Mouse (Mus musculus) lung, embryonic 14.5 days (tissue): ENCODE results near the gene Gm20388. TPM values are rescaled to one million over a fixed set of nuclear protein-coding genes. Genes with fewer than 3 reads are reported as not detected.
"Not testable (repeated sequence)": the region's sequence is repeated elsewhere in the genome, so short reads cannot be mapped to it uniquely, and the experiment has no call there.

ENCODE experiments used
- ATAC-seq: fragments of 200-750 bp; cut with Nextera tagmentation; 2 replicates; pipeline ENCODE4 v1.8.0; 2017; ENCODE audit warnings: mild to moderate bottlenecking, moderate TSS enrichment, moderate library complexity; ENCODE audit not compliant: insufficient read depth
- DNase-seq: peaks from one replicate; pipeline ENCODE4 v3.0.0-alpha.2; 2015
- H3K27ac ChIP-seq: fragments of 300-500 bp; sonication (generic); 2 replicates; pipeline ENCODE4 v1.5.1; 2014; ENCODE audit warnings: low read depth, mild to moderate bottlenecking, moderate library complexity
- H3K27me3 ChIP-seq: fragments of 300-500 bp; sonication (generic); 2 replicates; pipeline ENCODE4 v1.6.1; 2014; ENCODE audit warnings: low read length, control low read depth; ENCODE audit not compliant: insufficient read depth
- H3K36me3 ChIP-seq: fragments of 300-500 bp; sonication (generic); 2 replicates; pipeline ENCODE4 v1.6.1; 2014; ENCODE audit warnings: control low read depth; ENCODE audit not compliant: insufficient read depth
- H3K4me1 ChIP-seq: fragments of 300-500 bp; sonication (generic); 2 replicates; pipeline ENCODE4 v1.6.1; 2014; ENCODE audit warnings: antibody characterized with exemption, control low read depth; ENCODE audit not compliant: insufficient read depth
- H3K4me2 ChIP-seq: fragments of 300-500 bp; sonication (generic); 2 replicates; pipeline ENCODE4 v1.6.1; 2014; ENCODE audit warnings: mild to moderate bottlenecking
- H3K4me3 ChIP-seq: fragments of 300-500 bp; sonication (generic); 2 replicates; pipeline ENCODE4 v1.5.1; 2014; ENCODE audit warnings: low read depth, low read length
- H3K9ac ChIP-seq: fragments of 300-500 bp; sonication (generic); 2 replicates; pipeline ENCODE4 v1.6.1; 2014
- H3K9me3 ChIP-seq: fragments of 300-500 bp; sonication (generic); 2 replicates; pipeline ENCODE4 v1.6.1; 2016; ENCODE audit warnings: low read depth, low read length, control low read depth
- CTCF ChIP-seq: IDR thresholded peaks from 2 replicates; pipeline ENCODE4 v1.5.1; 2016; ENCODE audit warnings: antibody characterized with exemption, low read depth
- WGBS: fragments of 180-500 bp; shearing (Covaris S2); extraction: QIAGEN DNeasy Blood & Tissue Kit; methylation state at CpG from one replicate; pipeline ENCODE4 v1.1.7; 2014; 5-methylcytosine and 5-hydroxymethylcytosine counted together
- polyA plus RNA-seq: library from polyadenylated mRNA; unstranded; fragments of >200 nt; fragmentation: Nextera tagmentation; extraction: Ambion mirVana; gene quantifications from 2 replicates; pipeline ENCODE4 v1.2.1, GENCODE M21; 2014

The Gm20388 gene
- polyA plus RNA-seq, 1 experiment from 2014 or later = not detected

GRCm38 (mm10) chr8:120715996-120716680, 805.5 kb downstream of the Gm20388 start:
- no peaks in the 10 kb centered on the region for H3K27me3 ChIP-seq
- H3K4me2 ChIP-seq = no peak overlapping the region
- no peak overlapping the region for H3K9ac ChIP-seq
- no peaks in the 10 kb centered on the region for H3K4me1 ChIP-seq
- 71% methylated on average over 15 of the region's 15 CpGs for WGBS
- no peaks in the 10 kb centered on the region for H3K9me3 ChIP-seq
- H3K36me3 ChIP-seq = no peaks in the 10 kb centered on the region
- no peak for DNase-seq
- H3K27ac ChIP-seq = no peak overlapping the region
- H3K4me3 ChIP-seq = no peak overlapping the region
- ATAC-seq = no peak
- TF ChIP-seq CTCF = no peak

- DNase-seq = no peak
- no peak overlapping the region for H3K27ac ChIP-seq
- H3K36me3 ChIP-seq = no peaks in the 10 kb centered on the region
- no peaks in the 10 kb centered on the region for H3K9me3 ChIP-seq
- WGBS = 47% methylated on average over 19 of the region's 19 CpGs
- no peaks in the 10 kb centered on the region for H3K27me3 ChIP-seq
- no peaks in the 10 kb centered on the region for H3K4me1 ChIP-seq
- no peak for TF ChIP-seq CTCF
- H3K9ac ChIP-seq = no peak overlapping the region
- ATAC-seq = no peak
- no peak overlapping the region for H3K4me2 ChIP-seq
- H3K4me3 ChIP-seq = no peak overlapping the region
These were observed 809.1 kb downstream of the Gm20388 start for GRCm38 (mm10) chr8:120719586-120720236.

- Histone ChIP-seq H3K9me3 (no peaks in the 10 kb centered on the region), H3K27ac (no peak overlapping the region), H3K9ac (no peak overlapping the region), H3K4me1 (no peaks in the 10 kb centered on the region), H3K27me3 (no peaks in the 10 kb centered on the region), H3K4me3 (no peak overlapping the region), H3K36me3 (no peaks in the 10 kb centered on the region), H3K4me2 (no peak overlapping the region)
- ATAC-seq = no peak
- no peak for DNase-seq
- WGBS = 64% methylated on average over 6 of the region's 6 CpGs
- peak; percentile 49 for TF ChIP-seq CTCF
These were observed 812.4 kb downstream of the Gm20388 start for GRCm38 (mm10) chr8:120723025-120723424.

DNA sequence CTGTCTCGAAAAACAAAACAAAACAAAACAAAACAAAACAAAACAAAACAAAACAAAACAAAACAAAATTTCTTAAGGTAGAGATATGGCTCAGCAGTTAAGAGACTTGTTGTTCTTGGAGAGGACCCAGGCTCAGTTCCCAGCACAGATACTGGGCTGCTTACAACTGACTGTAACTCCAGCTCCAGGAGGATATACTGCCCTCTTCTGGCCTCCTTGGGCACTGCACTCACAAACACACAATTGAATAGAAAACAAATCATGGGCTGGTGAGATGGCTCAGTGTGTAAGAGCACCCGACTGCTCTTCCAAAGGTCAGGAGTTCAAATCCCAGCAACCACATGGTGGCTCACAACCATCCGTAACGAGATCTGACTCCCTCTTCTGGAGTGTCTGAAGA, 813.5 kb downstream of the Gm20388 start:
- H3K4me2 ChIP-seq, H3K27ac ChIP-seq, DNase-seq, H3K9me3 ChIP-seq, H3K9ac ChIP-seq, H3K4me1 ChIP-seq, ATAC-seq, H3K36me3 ChIP-seq, H3K27me3 ChIP-seq, H3K4me3 ChIP-seq: not testable (repeated sequence)
- 85% methylated on average over 2 of the region's 4 CpGs for WGBS
- peak; percentile 39 for TF ChIP-seq CTCF

GRCm38 (mm10) chr8:120724816-120725575, 814.4 kb downstream of the Gm20388 start:
- ATAC-seq (no peak), DNase-seq (no peak)
- no peak for TF ChIP-seq CTCF
- H3K9me3 ChIP-seq = no peaks in the 10 kb centered on the region
- H3K36me3 ChIP-seq = no peaks in the 10 kb centered on the region
- no peak overlapping the region for H3K4me3 ChIP-seq
- H3K4me1 ChIP-seq = no peaks in the 10 kb centered on the region
- H3K27me3 ChIP-seq = no peaks in the 10 kb centered on the region
- 57% methylated on average over 17 of the region's 17 CpGs for WGBS
- no peak overlapping the region for H3K27ac ChIP-seq
- H3K9ac ChIP-seq = no peak overlapping the region
- no peak overlapping the region for H3K4me2 ChIP-seq

GRCm38 (mm10) chr8:120725576-120725950, 814.9 kb downstream of the Gm20388 start:
- Histone ChIP-seq H3K27me3 (no peaks in the 10 kb centered on the region), H3K9me3 (no peaks in the 10 kb centered on the region), H3K4me2 (no peak overlapping the region), H3K4me1 (no peaks in the 10 kb centered on the region), H3K4me3 (no peak overlapping the region), H3K27ac (no peak overlapping the region), H3K9ac (no peak overlapping the region), H3K36me3 (no peaks in the 10 kb centered on the region)
- 75% methylated on average over 5 of the region's 5 CpGs for WGBS
- no peak for TF ChIP-seq CTCF
- DNase-seq = no peak
- ATAC-seq = no peak

DNA sequence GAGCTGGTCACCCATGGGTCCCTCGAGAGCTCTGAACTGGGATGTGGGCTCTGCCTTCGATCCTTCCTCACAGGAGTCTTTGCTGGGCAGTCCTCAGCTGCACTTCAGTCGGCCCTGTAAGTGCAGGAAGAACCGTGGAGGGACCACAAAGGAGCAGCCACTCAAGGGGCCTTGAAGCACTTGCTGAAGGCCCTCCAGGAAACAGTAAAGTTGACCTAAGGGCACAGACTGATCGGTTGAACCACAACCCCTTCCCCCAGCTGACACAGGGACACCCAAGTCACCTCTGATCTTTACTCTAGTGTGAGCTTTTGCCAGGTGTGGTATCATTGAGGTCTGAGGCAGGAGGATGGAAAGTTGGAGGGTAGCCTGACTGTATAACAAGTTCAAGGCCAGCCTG, 815.4 kb downstream of the Gm20388 start:
- Histone ChIP-seq H3K36me3 (no peaks in the 10 kb centered on the region), H3K27me3 (no peaks in the 10 kb centered on the region), H3K4me3 (no peak overlapping the region), H3K9me3 (no peaks in the 10 kb centered on the region), H3K4me2 (no peak overlapping the region), H3K4me1 (no peaks in the 10 kb centered on the region), H3K27ac (no peak overlapping the region), H3K9ac (no peak overlapping the region)
- no peak for DNase-seq
- no peak for TF ChIP-seq CTCF
- ATAC-seq = no peak
- WGBS = 48% methylated on average over 5 of the region's 5 CpGs
